Mouse (Mus musculus): ENCODE data around the gene Neurl2.
A peak's percentile ranks its signal among the peaks of the same experiment; 100 is the strongest.

GRCm38 (mm10) chr2:164804533-164805331, 28.5 kb downstream of the Neurl2 start, which contains the start of the genes Acot8 and Zswim3:
- TF ChIP-seq CTCF (IDR thresholded peaks at IDR 0.05; ENCODE audit: insufficient read depth, low read length) (no peak), POLR2A (IDR thresholded peaks at IDR 0.05; ENCODE audit: borderline replicate concordance, extremely low read depth, low read depth, low read length) (peak; percentile 88)

Data from lung, adult 2 months (tissue).